Mouse (Mus musculus) stomach, postnatal 0 days (tissue): ENCODE measurements at regions not wholly inside any gene's neighbourhood (a gene's known extent, or its start where the extent isn't known, plus 50 kb on each side); places are given as distances from the start of the nearest gene placed in this dataset.

Source experiments
- ATAC-seq: fragments of 200-750 bp; cut with Nextera tagmentation; 2 replicates; pipeline ENCODE4 v1.8.0; 2017; ENCODE audit not compliant: low FRiP score, low TSS enrichment
- DNase-seq: peaks from one replicate; pipeline ENCODE4 v3.0.0-alpha.2; 2016; ENCODE audit warnings: low spot score
- H3K27ac ChIP-seq: fragments of 300-500 bp; sonication (generic); replicated peaks from 2 replicates; pipeline ENCODE4 v1.5.1; 2014; ENCODE audit warnings: mild to moderate bottlenecking, control low read depth
- H3K27me3 ChIP-seq: fragments of 300-500 bp; sonication (generic); 2 replicates; pipeline ENCODE4 v1.6.1; 2014; ENCODE audit warnings: low read length; ENCODE audit not compliant: control insufficient read depth, insufficient read depth
- H3K36me3 ChIP-seq: fragments of 300-500 bp; sonication (generic); 2 replicates; pipeline ENCODE4 v1.6.1; 2014; ENCODE audit warnings: low read length, mixed read lengths; ENCODE audit not compliant: control insufficient read depth, insufficient read depth
- H3K4me1 ChIP-seq: fragments of 300-500 bp; sonication (generic); replicated peaks from 2 replicates; pipeline ENCODE4 v1.6.1; 2014; ENCODE audit warnings: antibody characterized with exemption; ENCODE audit not compliant: control insufficient read depth, insufficient read depth
- H3K4me2 ChIP-seq: fragments of 300-500 bp; sonication (generic); replicated peaks from 2 replicates; pipeline ENCODE4 v1.6.1; 2014; ENCODE audit warnings: low read depth, mild to moderate bottlenecking, control low read depth, moderate library complexity
- H3K4me3 ChIP-seq: fragments of 300-500 bp; sonication (generic); 2 replicates; pipeline ENCODE4 v1.5.1; 2014; ENCODE audit warnings: low read depth, low read length, control low read depth
- H3K9ac ChIP-seq: fragments of 300-500 bp; sonication (generic); 2 replicates; pipeline ENCODE4 v1.6.1; 2014; ENCODE audit warnings: mild to moderate bottlenecking, low read length, control low read depth, mixed read lengths
- H3K9me3 ChIP-seq: fragments of 300-500 bp; sonication (generic); 2 replicates; pipeline ENCODE4 v1.6.1; 2016; ENCODE audit warnings: low read length; ENCODE audit not compliant: control insufficient read depth
- CTCF ChIP-seq: IDR thresholded peaks from 2 replicates; pipeline ENCODE4 v1.5.1; 2016; ENCODE audit warnings: antibody characterized with exemption, low read depth, mild to moderate bottlenecking, moderate library complexity
- EP300 ChIP-seq: optimal IDR thresholded peaks from 2 replicates; pipeline ENCODE3; 2016; ENCODE audit warnings: antibody characterized with exemption
- WGBS: fragments of 180-500 bp; shearing (Covaris S2); extraction: QIAGEN DNeasy Blood & Tissue Kit; methylation state at CpG from one replicate; pipeline ENCODE4 v1.1.7; 2014; 5-methylcytosine and 5-hydroxymethylcytosine counted together

DNA sequence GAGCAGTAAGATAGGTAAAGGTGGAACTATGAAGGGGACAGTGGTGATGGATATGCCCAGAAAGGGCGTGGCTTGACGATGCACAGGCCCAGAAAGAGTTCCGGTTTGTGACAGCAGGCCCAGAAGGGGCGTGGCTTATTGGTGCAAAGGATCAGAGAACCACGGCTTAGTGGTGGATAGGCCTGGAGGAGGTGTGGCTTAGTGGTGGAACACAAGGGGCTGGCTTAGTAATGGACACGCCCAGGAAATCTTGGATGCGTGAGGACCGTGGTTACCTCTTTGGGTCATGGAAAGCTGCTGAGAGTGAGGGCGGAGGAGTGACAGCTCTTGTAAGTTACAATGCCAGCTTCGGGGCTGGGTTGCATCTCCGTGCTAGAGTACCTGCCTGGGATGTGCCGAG lies 58.2 kb upstream of the Gm11733 start:
- H3K4me2 ChIP-seq: no peak overlapping the region
- H3K4me3 ChIP-seq: no peak overlapping the region
- TF ChIP-seq EP300 (no peak), CTCF (no peak)
- no peak overlapping the region for H3K27ac ChIP-seq
- WGBS: 27% methylated on average over 12 of the region's 12 CpGs
- H3K36me3 ChIP-seq: no peaks in the 10 kb centered on the region
- no peaks in the 10 kb centered on the region for H3K9me3 ChIP-seq
- ATAC-seq (peak; percentile 76), DNase-seq (peak; percentile 53)
- H3K9ac ChIP-seq: no peak overlapping the region
- no peaks in the 10 kb centered on the region for H3K4me1 ChIP-seq
- no peaks in the 10 kb centered on the region for H3K27me3 ChIP-seq

- WGBS: 84% methylated on average over 4 of the region's 4 CpGs
- no peak for ATAC-seq
- H3K36me3 ChIP-seq: no peaks in the 10 kb centered on the region
- no peak for TF ChIP-seq CTCF
- TF ChIP-seq EP300: no peak
- no peak overlapping the region for H3K4me3 ChIP-seq
- no peak for DNase-seq
- H3K9ac ChIP-seq: no peak overlapping the region
- H3K9me3 ChIP-seq: no peaks in the 10 kb centered on the region
- H3K4me1 ChIP-seq: no peaks in the 10 kb centered on the region
- no peak overlapping the region for H3K27ac ChIP-seq
- no peak overlapping the region for H3K4me2 ChIP-seq
- H3K27me3 ChIP-seq: no peaks in the 10 kb centered on the region
Observed at GRCm38 (mm10) chr11:117426651-117427050, 57.5 kb upstream of the Gm11733 start.

DNA sequence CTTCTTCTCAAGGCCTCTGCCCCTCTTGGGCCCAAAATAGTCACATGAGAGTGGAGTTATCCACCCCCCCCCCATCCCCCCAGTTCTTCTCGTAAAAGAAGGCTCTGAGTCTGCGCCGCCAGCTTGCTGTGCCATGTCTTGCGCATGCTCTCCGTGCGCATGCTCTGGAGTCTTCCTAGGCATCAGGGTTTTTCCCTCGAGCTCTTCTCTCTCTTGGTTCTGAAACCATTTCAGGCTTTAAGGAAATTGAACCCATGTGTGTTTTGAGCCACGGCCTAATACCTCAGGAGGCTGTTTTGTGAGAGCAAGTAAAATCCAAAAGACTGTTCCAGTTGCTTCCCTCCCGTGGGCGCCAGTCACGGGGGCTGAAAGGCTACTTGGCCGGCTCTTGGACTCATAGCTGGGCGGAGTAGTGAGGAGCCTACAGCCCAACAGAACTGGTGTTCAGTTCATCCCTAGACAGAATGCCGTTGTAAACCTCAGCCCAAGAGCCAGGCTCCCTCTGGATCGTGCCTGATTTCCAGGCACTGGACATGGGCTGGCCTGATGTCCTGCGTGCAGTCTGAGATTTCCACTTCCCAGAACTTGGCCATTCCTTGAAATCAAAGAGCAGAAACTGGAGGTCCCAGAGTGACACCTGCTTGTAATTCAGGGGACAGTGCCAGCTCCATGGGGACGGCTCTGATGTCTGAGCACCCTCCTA lies 56.2 kb upstream of the Gm11733 start:
- TF ChIP-seq CTCF (no peak), EP300 (no peak)
- H3K9me3 ChIP-seq: no peaks in the 10 kb centered on the region
- ATAC-seq (no peak), DNase-seq (no peak)
- no peaks in the 10 kb centered on the region for H3K36me3 ChIP-seq
- no peak overlapping the region for H3K9ac ChIP-seq
- no peak overlapping the region for H3K4me2 ChIP-seq
- no peaks in the 10 kb centered on the region for H3K4me1 ChIP-seq
- H3K27me3 ChIP-seq: no peaks in the 10 kb centered on the region
- WGBS: 89% methylated on average over 17 of the region's 17 CpGs
- H3K4me3 ChIP-seq: no peak overlapping the region
- H3K27ac ChIP-seq: no peak overlapping the region

DNA sequence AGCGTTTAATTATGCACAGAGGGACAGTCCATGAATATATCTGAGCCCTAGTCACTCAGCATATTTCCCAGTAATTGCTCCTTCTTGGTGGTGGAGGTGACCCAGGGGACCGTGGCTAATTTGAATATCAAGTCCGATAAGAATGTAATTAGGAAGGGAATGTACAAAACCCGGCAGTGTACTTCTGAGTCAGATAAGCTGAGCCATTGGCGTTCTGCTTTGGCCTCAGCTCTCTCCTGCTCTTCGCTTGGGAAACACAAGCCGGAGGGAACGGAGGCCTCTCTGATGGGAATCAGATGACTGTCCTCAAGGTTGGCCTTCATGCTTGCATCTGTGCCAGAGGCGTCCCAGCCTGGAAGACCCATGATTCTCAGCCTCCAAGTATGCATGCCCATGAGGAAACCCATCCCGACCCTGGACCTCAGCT lies 54.8 kb upstream of the Gm11733 start:
- H3K9ac ChIP-seq: no peak overlapping the region
- 65% methylated on average over 10 of the region's 10 CpGs for WGBS
- TF ChIP-seq EP300 (no peak), CTCF (no peak)
- no peak overlapping the region for H3K4me3 ChIP-seq
- no peak overlapping the region for H3K4me2 ChIP-seq
- H3K27ac ChIP-seq: no peak overlapping the region
- H3K27me3 ChIP-seq: no peaks in the 10 kb centered on the region
- H3K4me1 ChIP-seq: no peaks in the 10 kb centered on the region
- no peaks in the 10 kb centered on the region for H3K9me3 ChIP-seq
- DNase-seq: no peak
- no peaks in the 10 kb centered on the region for H3K36me3 ChIP-seq
- no peak for ATAC-seq

GRCm38 (mm10) chr11:117429894-117430293 lies 54.3 kb upstream of the Gm11733 start:
- Histone ChIP-seq H3K4me1 (no peaks in the 10 kb centered on the region), H3K9me3 (no peaks in the 10 kb centered on the region), H3K4me2 (no peak overlapping the region), H3K36me3 (no peaks in the 10 kb centered on the region), H3K27me3 (no peaks in the 10 kb centered on the region), H3K4me3 (no peak overlapping the region), H3K9ac (no peak overlapping the region), H3K27ac (no peak overlapping the region)
- TF ChIP-seq CTCF (no peak), EP300 (no peak)
- ATAC-seq: no peak
- 50% methylated on average over 8 of the region's 8 CpGs for WGBS
- no peak for DNase-seq

DNA sequence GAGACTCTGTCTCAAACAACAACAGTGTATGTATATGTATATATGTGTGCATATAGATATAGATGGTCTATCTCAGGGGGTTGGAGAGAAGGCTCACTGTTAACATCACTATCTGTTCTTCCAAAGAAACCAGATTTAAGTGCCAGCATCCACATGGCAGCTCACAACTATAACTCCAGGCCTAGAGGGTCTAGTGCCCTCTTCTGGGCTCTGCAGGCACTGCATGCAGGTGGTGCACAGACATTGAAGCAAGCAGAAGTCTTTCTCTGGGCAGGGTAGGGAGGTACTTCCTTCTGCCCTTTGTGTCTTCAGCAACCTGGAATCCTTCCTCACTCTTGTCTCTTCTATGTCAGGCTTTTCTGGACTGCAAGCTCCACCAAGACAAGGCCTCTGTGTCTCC lies 50.1 kb upstream of the Gm11733 start:
- Histone ChIP-seq H3K9me3 (no peaks in the 10 kb centered on the region), H3K4me1 (no peaks in the 10 kb centered on the region), H3K36me3 (no peaks in the 10 kb centered on the region), H3K27ac (no peak overlapping the region), H3K9ac (no peak overlapping the region), H3K4me3 (no peak overlapping the region), H3K4me2 (no peak overlapping the region), H3K27me3 (no peaks in the 10 kb centered on the region; the same call in 1 of the 2 replicates)
- no peak for ATAC-seq
- TF ChIP-seq EP300 (no peak), CTCF (peak; percentile 66)
- DNase-seq: no peak
